In genomic region chr17:23677236-23677679, GRCm38 (mm10) we compare ENCODE assay signal across 8 mouse cellular contexts. TPM values are rescaled to one million over a fixed set of nuclear protein-coding genes. Genes with fewer than 3 reads are reported as not detected.
A peak's percentile ranks its signal among the peaks of the same experiment; 100 is the strongest.
DNase-seq lines count a peak whose midpoint lies in the region; ATAC-seq and TF ChIP-seq lines count a peak whose summit lies in the region.

Gene Tnfrsf12a (minus strand): TSS chr17:23677468.

- H3K36me3 ChIP-seq in heart, embryonic 13.5 days: peaks cover 6% of the 10 kb centered on the region
- H3K36me3 ChIP-seq in liver, postnatal 0 days (replicated peaks; ENCODE audit: insufficient read depth, low read length): no peaks in the 10 kb centered on the region
- H3K36me3 ChIP-seq in neural tube, embryonic 13.5 days: no peaks in the 10 kb centered on the region
- H3K36me3 ChIP-seq in testis, adult 2 months (ENCODE audit: control insufficient read depth, insufficient read depth, low read length): no peaks in the 10 kb centered on the region

- H3K27me3 ChIP-seq in heart, embryonic 13.5 days (replicated peaks): peaks cover 48% of the 10 kb centered on the region
- peaks cover 44% of the 10 kb centered on the region for H3K27me3 ChIP-seq in liver, postnatal 0 days (ENCODE audit: insufficient read depth, low read length)
- peaks cover 79% of the 10 kb centered on the region for H3K27me3 ChIP-seq in neural tube, embryonic 13.5 days
- no peaks in the 10 kb centered on the region; the same call in 1 of the 2 replicates for H3K27me3 ChIP-seq in testis, adult 2 months (ENCODE audit: control insufficient read depth, insufficient read depth, low read length)

- peak within 1 kb of the TSS; percentile 79 for H3K4me3 ChIP-seq in heart, embryonic 13.5 days
- H3K4me3 ChIP-seq in liver, postnatal 0 days (ENCODE audit: low read depth, low read length): peak within 1 kb of the TSS; percentile 57
- peak within 1 kb of the TSS; percentile 44 for H3K4me3 ChIP-seq in neural tube, embryonic 13.5 days
- peak within 1 kb of the TSS; percentile 87 for H3K4me3 ChIP-seq in testis, adult 2 months (ENCODE audit: control insufficient read depth, low read depth, low read length)

- no peak for TF ChIP-seq EP300 in liver, postnatal 0 days (IDR thresholded peaks at IDR 0.05; ENCODE audit: low read depth)

- peak; percentile 91 for DNase-seq in brain, embryonic 14.5 days (ENCODE audit: low read depth)
- DNase-seq in kidney, postnatal 10 days: peak; percentile 89
- DNase-seq in liver, postnatal 0 days: peak; percentile 87

- peaks cover 46% of the 10 kb centered on the region for H3K4me1 ChIP-seq in heart, embryonic 13.5 days
- peaks cover 37% of the 10 kb centered on the region for H3K4me1 ChIP-seq in liver, postnatal 0 days (ENCODE audit: insufficient read depth)
- peaks cover 54% of the 10 kb centered on the region for H3K4me1 ChIP-seq in neural tube, embryonic 13.5 days (replicated peaks)
- H3K4me1 ChIP-seq in testis, adult 2 months (ENCODE audit: control insufficient read depth, insufficient read depth, low read length): peaks cover 33% of the 10 kb centered on the region

- H3K9ac ChIP-seq in heart, embryonic 13.5 days: peak within 1 kb of the TSS; percentile 86
- peak within 1 kb of the TSS; percentile 66 for H3K9ac ChIP-seq in liver, postnatal 0 days (replicated peaks)
- peak within 1 kb of the TSS; percentile 63 for H3K9ac ChIP-seq in neural tube, embryonic 13.5 days

- peak; percentile 33; the same call in 1 of the 2 replicates for TF ChIP-seq POLR2A in brain, embryonic 14.5 days (IDR thresholded peaks at IDR 0.05; ENCODE audit: borderline replicate concordance, extremely low read depth, insufficient read depth, insufficient read length, poor library complexity, severe bottlenecking)
- TF ChIP-seq POLR2A in testis, adult 2 months (IDR thresholded peaks at IDR 0.05; ENCODE audit: control insufficient read depth, low read depth, low read length): peak; percentile 57

- H3K9me3 ChIP-seq in heart, embryonic 13.5 days: no peaks in the 10 kb centered on the region
- H3K9me3 ChIP-seq in liver, postnatal 0 days (ENCODE audit: low read length): no peaks in the 10 kb centered on the region
- no peaks in the 10 kb centered on the region for H3K9me3 ChIP-seq in neural tube, embryonic 13.5 days

- ATAC-seq in CD4-positive, CD25-positive, alpha-beta regulatory T cell, adult 4 months: peak; percentile 60
- ATAC-seq in erythroid progenitor cell, adult 5-6 weeks (replicated peaks; ENCODE audit: low FRiP score, poor library complexity, severe bottlenecking): peak; percentile 61
- no peak for ATAC-seq in heart, embryonic 13.5 days (ENCODE audit: extremely low read depth, insufficient number of reproducible peaks, low FRiP score, low TSS enrichment)
- ATAC-seq in liver, postnatal 0 days: peak; percentile 40
- ATAC-seq in neural tube, embryonic 13.5 days (ENCODE audit: low read depth): no peak

- no peak for TF ChIP-seq CTCF in brain, embryonic 14.5 days (IDR thresholded peaks at IDR 0.05; ENCODE audit: borderline replicate concordance, extremely low read depth, insufficient read depth, insufficient read length)
- TF ChIP-seq CTCF in liver, postnatal 0 days (IDR thresholded peaks at IDR 0.05; ENCODE audit: low read depth): no peak
- TF ChIP-seq CTCF in testis, adult 2 months (IDR thresholded peaks at IDR 0.05; ENCODE audit: control insufficient read depth, insufficient read depth, insufficient replicate concordance, low read depth, low read length): no peak

- H3K27ac ChIP-seq in heart, embryonic 13.5 days (replicated peaks): peak within 1 kb of the TSS; percentile 98
- peak within 1 kb of the TSS; percentile 77 for H3K27ac ChIP-seq in liver, postnatal 0 days (ENCODE audit: low read depth)
- H3K27ac ChIP-seq in neural tube, embryonic 13.5 days (replicated peaks): no peak within 1 kb of the TSS
- no peak within 1 kb of the TSS for H3K27ac ChIP-seq in testis, adult 2 months (ENCODE audit: control insufficient read depth, insufficient read depth, low read depth, low read length)

- under 1% methylated on average over 34 of the region's 34 CpGs for WGBS in heart, embryonic 13.5 days
- WGBS in liver, postnatal 0 days (ENCODE audit: insufficient replicate concordance): under 1% methylated on average over 34 of the region's 34 CpGs
- WGBS in neural tube, embryonic 13.5 days: under 1% methylated on average over 34 of the region's 34 CpGs

- peak within 1 kb of the TSS; percentile 88 for H3K4me2 ChIP-seq in heart, embryonic 13.5 days
- peak within 1 kb of the TSS; percentile 94 for H3K4me2 ChIP-seq in liver, postnatal 0 days (ENCODE audit: low read depth, low read length)
- peak within 1 kb of the TSS; percentile 88 for H3K4me2 ChIP-seq in neural tube, embryonic 13.5 days

RNA-seq across cellular contexts. Expression of gene Tnfrsf12a, which starts in this region (rescaled TPM):
- 1 to 10 TPM; 5.3 to 6.2 TPM for polyA plus RNA-seq in CD4-positive, CD25-positive, alpha-beta regulatory T cell, adult 4 months (2017; shearing (Covaris generic))
- polyA plus RNA-seq in brain, embryonic 14.5 days (2012; rRNA removed): 1.7 and 2.1 TPM in 2 replicates
- 5.0 TPM in 1 of 2 replicates, not detected in the other for total RNA-seq in erythroid progenitor cell, adult 5-6 weeks (2015; ENCODE audit: low replicate concordance)
- 6.1 TPM in 1 of 2 replicates, not detected in the other for total RNA-seq in erythroid progenitor cell, adult 5-6 weeks (2017; ENCODE audit: low replicate concordance)
- polyA plus RNA-seq in heart, embryonic 13.5 days (2015; fragmentation: Nextera tagmentation; extraction: Ambion mirVana): 118 and 140 TPM in 2 replicates
- 28.1 and 29.7 TPM in 2 replicates for polyA plus RNA-seq in liver, postnatal 0 days (2015; fragmentation: Nextera tagmentation; extraction: Ambion mirVana)
- polyA plus RNA-seq in neural tube, embryonic 13.5 days (2015; fragmentation: Nextera tagmentation; extraction: Ambion mirVana): 4.7 and 5.4 TPM in 2 replicates
- polyA plus RNA-seq in testis, adult 2 months (2012; rRNA removed): 1.2 and 1.7 TPM in 2 replicates

Comparison
In these comparisons a context has a peak if more than half of its experiments do, and no peak if none do; other contexts are left out.
1. ATAC-seq: peak in CD4-positive, CD25-positive, alpha-beta regulatory T cell, adult 4 months (single experiment), erythroid progenitor cell, adult 5-6 weeks (single experiment) and liver, postnatal 0 days (single experiment); none in heart, embryonic 13.5 days (single experiment) and neural tube, embryonic 13.5 days (single experiment).
2. H3K27ac ChIP-seq: peak in heart, embryonic 13.5 days (single experiment) and liver, postnatal 0 days (single experiment); none in neural tube, embryonic 13.5 days (single experiment) and testis, adult 2 months (single experiment).
3. Peak in every context shown above with its lines, with median percentiles within 50 percentile points of each other: DNase-seq, H3K4me2 ChIP-seq, H3K4me3 ChIP-seq and H3K9ac ChIP-seq.